Mouse (Mus musculus) ES-E14 (cell line): ENCODE results near the gene Gm49368. TPM values are rescaled to one million over a fixed set of nuclear protein-coding genes. Genes with fewer than 3 reads are reported as not detected.

ENCODE experiments used
- DNase-seq: peaks from one replicate; pipeline ENCODE4 v3.0.0-alpha.2; 2013; ENCODE audit warnings: low read depth, low spot score
- H3K27ac ChIP-seq: 2 replicates; pipeline ENCODE4 v1.5.1; 2012; ENCODE audit warnings: low read depth, mild to moderate bottlenecking, low read length, moderate library complexity, mixed read lengths; ENCODE audit not compliant: poor library complexity, insufficient read depth, severe bottlenecking
- H3K36me3 ChIP-seq: 2 replicates; pipeline ENCODE4 v1.6.1; 2012; ENCODE audit warnings: mild to moderate bottlenecking, low read length, moderate library complexity, mixed read lengths; ENCODE audit not compliant: control insufficient read depth, poor library complexity, insufficient read depth, severe bottlenecking
- H3K4me1 ChIP-seq, 2 experiments: fragments of 150-350 bp in 1 of 2; sonication (generic) in 1 of 2; 2 replicates each; pipeline ENCODE4 v1.6.1; 2012; ENCODE audit warnings: low read length in 2 of 2, mild to moderate bottlenecking in 1 of 2, mixed read lengths in 1 of 2; ENCODE audit not compliant: control insufficient read depth in 2 of 2, insufficient read depth in 2 of 2, poor library complexity in 1 of 2
- H3K4me3 ChIP-seq, 2 experiments: fragments of 150-350 bp in 1 of 2; sonication (generic) in 1 of 2; 2 replicates each; pipeline ENCODE4 v1.5.1; 2012; ENCODE audit warnings: low read length in 2 of 2, low read depth in 1 of 2, mild to moderate bottlenecking in 1 of 2, mixed read lengths in 1 of 2; ENCODE audit not compliant: insufficient read depth in 1 of 2, poor library complexity in 1 of 2, severe bottlenecking in 1 of 2
- H3K9ac ChIP-seq: 2 replicates; pipeline ENCODE4 v1.6.1; 2012; ENCODE audit warnings: low read depth, mild to moderate bottlenecking, low read length, mixed read lengths; ENCODE audit not compliant: poor library complexity, insufficient read depth, severe bottlenecking
- H3K9me3 ChIP-seq: fragments of 150-350 bp; sonication (generic); 2 replicates; pipeline ENCODE4 v1.6.1; 2012; ENCODE audit warnings: low read depth, mild to moderate bottlenecking, low read length; ENCODE audit not compliant: control insufficient read depth, insufficient read depth
- CHD2 ChIP-seq: IDR thresholded peaks from 2 replicates; pipeline ENCODE4 v1.6.1; 2014; ENCODE audit warnings: mild to moderate bottlenecking, low read depth, low read length, inconsistent platforms
- HCFC1 ChIP-seq: IDR thresholded peaks from 2 replicates; pipeline ENCODE4 v1.6.1; 2012; ENCODE audit warnings: low read length, inconsistent platforms, borderline replicate concordance; ENCODE audit not compliant: insufficient read depth
- MAFK ChIP-seq: IDR thresholded peaks from 2 replicates; pipeline ENCODE4 v1.6.1; 2014; ENCODE audit warnings: mild to moderate bottlenecking, low read depth, low read length, inconsistent platforms; ENCODE audit not compliant: insufficient read depth
- ZC3H11A ChIP-seq: IDR thresholded peaks from 2 replicates; pipeline ENCODE4 v1.6.1; 2012; ENCODE audit warnings: low read depth, mild to moderate bottlenecking, inconsistent platforms, low read length, borderline replicate concordance
- ZNF384 ChIP-seq: IDR thresholded peaks from 2 replicates; pipeline ENCODE4 v1.6.1; 2012; ENCODE audit warnings: low read depth, low read length, inconsistent platforms
- in situ Hi-C, 2 experiments: fragments of 600-800 bp; cut with MboI; formaldehyde crosslinking; loops; one replicate each; pipeline ENCODE4 v1.15.1; 2025; ENCODE audit warnings: low sequenced_read_pairs in 2 of 2, inconsistent platforms in 1 of 2; ENCODE audit not compliant: unreplicated experiment in 2 of 2
- total RNA-seq: library from RNA; depleted of rRNA; stranded (reverse); fragments of 300-350 nt; gene quantifications from 2 replicates; pipeline ENCODE4 v1.2.3, GENCODE M21; 2012

Gene Gm49368
- total RNA-seq, 1 experiment: not detected

DNA sequence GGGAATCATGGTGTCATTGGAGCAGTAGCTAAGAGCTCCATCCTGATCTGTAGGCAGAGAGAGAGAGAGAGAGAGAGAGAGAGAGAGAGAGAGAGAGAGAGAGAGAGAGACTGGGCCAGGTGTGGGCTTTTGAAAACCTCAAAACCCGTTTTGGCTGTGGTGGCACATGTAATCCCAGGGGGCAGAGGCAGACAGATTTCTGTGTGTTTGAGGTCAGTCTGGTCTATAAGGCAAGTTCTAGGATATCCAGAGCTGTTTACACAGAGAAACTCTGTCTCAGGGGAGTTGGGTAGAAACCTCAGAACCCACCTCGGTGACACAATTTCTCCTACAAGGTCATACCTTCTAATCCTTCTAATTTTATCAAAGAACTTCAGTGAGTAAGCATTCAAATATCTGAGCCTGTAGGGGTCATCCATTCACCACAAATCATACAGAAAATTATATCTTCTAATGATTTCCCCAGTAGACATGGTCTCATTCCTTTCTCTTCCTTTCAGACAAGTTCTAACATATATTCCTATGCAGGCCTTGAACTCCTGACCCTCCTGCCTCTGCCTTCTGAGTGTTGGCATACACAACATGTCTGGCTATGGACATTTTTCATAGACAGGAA is 38.4 kb downstream of the Gm49368 start:
- TF ChIP-seq CHD2 (no peak), ZC3H11A (no peak)
- H3K36me3 ChIP-seq: no peaks in the 10 kb centered on the region
- no peak overlapping the region for H3K27ac ChIP-seq
- H3K4me1 ChIP-seq: no peaks in the 10 kb centered on the region
- no peak overlapping the region for H3K9ac ChIP-seq
- in situ Hi-C loops: no loop called here
- no peak overlapping the region for H3K4me3 ChIP-seq
- no peak for DNase-seq
- H3K9me3 ChIP-seq: no peaks in the 10 kb centered on the region

DNA sequence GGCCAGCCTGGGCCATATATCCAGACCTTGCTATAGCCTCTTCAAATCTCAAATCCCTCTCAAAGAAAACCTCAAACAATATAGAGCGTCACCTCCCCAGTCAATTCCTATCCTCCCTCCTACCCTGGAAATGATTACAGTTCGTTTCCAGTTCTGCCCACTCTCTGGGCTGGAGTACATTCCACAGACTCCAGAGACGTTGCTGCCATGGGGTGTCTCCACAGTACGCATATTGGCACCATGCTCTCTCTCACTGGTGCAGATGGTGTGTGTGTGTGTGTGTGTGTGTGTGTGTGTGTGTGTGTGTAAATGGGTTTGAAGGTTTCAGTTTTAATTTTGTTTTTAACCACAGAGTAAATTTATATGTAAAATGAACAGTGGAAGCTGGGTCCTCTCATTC is 42.8 kb downstream of the Gm49368 start:
- no peaks in the 10 kb centered on the region for H3K36me3 ChIP-seq
- H3K27ac ChIP-seq: no peak overlapping the region
- H3K4me3 ChIP-seq: no peak overlapping the region
- H3K4me1 ChIP-seq: no peaks in the 10 kb centered on the region
- no peak overlapping the region for H3K9ac ChIP-seq
- TF ChIP-seq CHD2: no peak
- no peak for TF ChIP-seq HCFC1
- no peak for TF ChIP-seq ZNF384
- no peak for DNase-seq
- in situ Hi-C loops: no loop called here
- H3K9me3 ChIP-seq: no peaks in the 10 kb centered on the region

- no peaks in the 10 kb centered on the region for H3K4me1 ChIP-seq
- no peaks in the 10 kb centered on the region for H3K36me3 ChIP-seq
- no peak for DNase-seq
- H3K4me3 ChIP-seq: no peak overlapping the region
- no peak overlapping the region for H3K9ac ChIP-seq
- in situ Hi-C loops: no loop called here
- TF ChIP-seq HCFC1 (no peak), ZC3H11A (no peak), CHD2 (no peak), MAFK (no peak), ZNF384 (no peak)
- H3K27ac ChIP-seq: no peak overlapping the region
- H3K9me3 ChIP-seq: no peaks in the 10 kb centered on the region
These were observed 45.0 kb downstream of the Gm49368 start for GRCm38 (mm10) chr7:128107462-128107861.

- DNase-seq: no peak
- Histone ChIP-seq H3K9me3 (no peaks in the 10 kb centered on the region), H3K9ac (no peak overlapping the region), H3K27ac (no peak overlapping the region), H3K36me3 (no peaks in the 10 kb centered on the region), H3K4me1 (no peaks in the 10 kb centered on the region), H3K4me3 (no peak overlapping the region)
- in situ Hi-C loops: no loop called here
- no peak for TF ChIP-seq MAFK
- TF ChIP-seq ZC3H11A: no peak
- no peak for TF ChIP-seq CHD2
- no peak for TF ChIP-seq ZNF384
These were observed 47.8 kb downstream of the Gm49368 start for GRCm38 (mm10) chr7:128110314-128110713.

GRCm38 (mm10) chr7:128112131-128112530 is 49.6 kb downstream of the Gm49368 start:
- no peaks in the 10 kb centered on the region for H3K36me3 ChIP-seq
- in situ Hi-C loops: no loop called here
- H3K4me3 ChIP-seq: no peak overlapping the region
- no peak for DNase-seq
- H3K27ac ChIP-seq: no peak overlapping the region
- H3K4me1 ChIP-seq: no peaks in the 10 kb centered on the region
- TF ChIP-seq CHD2 (no peak), ZC3H11A (no peak), MAFK (no peak), ZNF384 (no peak)
- no peaks in the 10 kb centered on the region for H3K9me3 ChIP-seq
- no peak overlapping the region for H3K9ac ChIP-seq
